Mouse (Mus musculus): ENCODE results near the gene Urb1.
"Not testable (repeated sequence)": the region's sequence is repeated elsewhere in the genome, so short reads cannot be mapped to it uniquely, and the experiment has no call there.

Gene Urb1

GRCm38 (mm10) chr16:90823986-90824385, 13.8 kb upstream of the Urb1 start:
- DNase-seq (ENCODE audit: low spot score in 2 of 2): not testable (repeated sequence)

- no peak for DNase-seq (ENCODE audit: low spot score in 2 of 2)
Measured at GRCm38 (mm10) chr16:90822981-90823380, 12.8 kb upstream of the Urb1 start.

- no peak for DNase-seq (ENCODE audit: low spot score in 2 of 2)
Measured at GRCm38 (mm10) chr16:90822284-90822935, 12.2 kb upstream of the Urb1 start.

GRCm38 (mm10) chr16:90821046-90821697, 11.0 kb upstream of the Urb1 start:
- DNase-seq (ENCODE audit: low spot score in 2 of 2): no peak

- DNase-seq (ENCODE audit: low spot score in 2 of 2): no peak
Measured at GRCm38 (mm10) chr16:90820326-90820725, 10.1 kb upstream of the Urb1 start.

GRCm38 (mm10) chr16:90812086-90812485, 1.9 kb upstream of the Urb1 start:
- DNase-seq (ENCODE audit: low spot score in 2 of 2): no peak

- DNase-seq (ENCODE audit: low spot score in 2 of 2): no peak
Measured at GRCm38 (mm10) chr16:90810716-90811256, 573 bp upstream of the Urb1 start.

- no peak for DNase-seq (ENCODE audit: low spot score in 2 of 2)
Measured at GRCm38 (mm10) chr16:90804466-90804865, 5.7 kb downstream of the Urb1 start.

GRCm38 (mm10) chr16:90801928-90802327, 8.3 kb downstream of the Urb1 start:
- no peak for DNase-seq (ENCODE audit: low spot score in 2 of 2)

GRCm38 (mm10) chr16:90801251-90801650, 9.0 kb downstream of the Urb1 start:
- no peak for DNase-seq (ENCODE audit: low spot score in 2 of 2)

GRCm38 (mm10) chr16:90799840-90800239, 10.4 kb downstream of the Urb1 start:
- DNase-seq (ENCODE audit: low spot score in 2 of 2): no peak

GRCm38 (mm10) chr16:90798848-90799247, 11.4 kb downstream of the Urb1 start:
- DNase-seq (ENCODE audit: low spot score in 2 of 2): no peak

GRCm38 (mm10) chr16:90798446-90798845, 11.8 kb downstream of the Urb1 start:
- no peak for DNase-seq (ENCODE audit: low spot score in 2 of 2)

GRCm38 (mm10) chr16:90794708-90795107, 15.5 kb downstream of the Urb1 start:
- no peak for DNase-seq (ENCODE audit: low spot score in 2 of 2)

GRCm38 (mm10) chr16:90792500-90792899, 17.7 kb downstream of the Urb1 start:
- DNase-seq (ENCODE audit: low spot score in 2 of 2): no peak

- no peak for DNase-seq (ENCODE audit: low spot score in 2 of 2)
Measured at GRCm38 (mm10) chr16:90792066-90792465, 18.1 kb downstream of the Urb1 start.

- no peak for DNase-seq (ENCODE audit: low spot score in 2 of 2)
Measured at GRCm38 (mm10) chr16:90790946-90791345, 19.3 kb downstream of the Urb1 start.

GRCm38 (mm10) chr16:90788580-90788979, 21.6 kb downstream of the Urb1 start:
- no peak for DNase-seq (ENCODE audit: low spot score in 2 of 2)

- no peak for DNase-seq (ENCODE audit: low spot score in 2 of 2)
Measured at GRCm38 (mm10) chr16:90785257-90785656, 25.0 kb downstream of the Urb1 start.

- DNase-seq (ENCODE audit: low spot score in 2 of 2): no peak
Measured at GRCm38 (mm10) chr16:90783302-90783701, 26.9 kb downstream of the Urb1 start.

- no peak for DNase-seq (ENCODE audit: low spot score in 2 of 2)
Measured at GRCm38 (mm10) chr16:90779783-90780182, 30.4 kb downstream of the Urb1 start.

GRCm38 (mm10) chr16:90775946-90776520, 34.2 kb downstream of the Urb1 start:
- DNase-seq (ENCODE audit: low spot score in 2 of 2): no peak

- no peak for DNase-seq (ENCODE audit: low spot score in 2 of 2)
Measured at GRCm38 (mm10) chr16:90774646-90775045, 35.6 kb downstream of the Urb1 start.
